Mouse (Mus musculus): ENCODE data around the gene Me3.

Me3 gene

GRCm38 (mm10) chr7:89632342-89633251 lies at the start of gene Me3:
Gene Me3, plus strand, starts transcription at chr7:89632392.
- DNase-seq: peak; percentile 57

GRCm38 (mm10) chr7:89590039-89590438 lies 42.2 kb upstream of the Me3 start:
- DNase-seq: no peak

GRCm38 (mm10) chr7:89590542-89591251 lies 41.5 kb upstream of the Me3 start:
- DNase-seq: peak; percentile 6

GRCm38 (mm10) chr7:89595813-89596212 lies 36.4 kb upstream of the Me3 start:
- no peak for DNase-seq

- DNase-seq: no peak
Observed at GRCm38 (mm10) chr7:89605589-89606536, 26.3 kb upstream of the Me3 start.

- DNase-seq: no peak
Observed at GRCm38 (mm10) chr7:89607329-89607728, 24.9 kb upstream of the Me3 start.

GRCm38 (mm10) chr7:89611236-89611635 lies 21.0 kb upstream of the Me3 start:
- no peak for DNase-seq

- DNase-seq: no peak
Observed at GRCm38 (mm10) chr7:89616235-89616634, 16.0 kb upstream of the Me3 start.

GRCm38 (mm10) chr7:89623331-89623730 lies 8.9 kb upstream of the Me3 start:
- no peak for DNase-seq

GRCm38 (mm10) chr7:89627393-89627792 lies 4.8 kb upstream of the Me3 start:
- DNase-seq: no peak

- DNase-seq: no peak
Observed at GRCm38 (mm10) chr7:89628006-89628405, 4.2 kb upstream of the Me3 start.

GRCm38 (mm10) chr7:89629006-89629405 lies 3.2 kb upstream of the Me3 start:
- DNase-seq: no peak

GRCm38 (mm10) chr7:89629914-89630313 lies 2.3 kb upstream of the Me3 start:
- no peak for DNase-seq

- no peak for DNase-seq
Observed at GRCm38 (mm10) chr7:89630796-89631195, 1.4 kb upstream of the Me3 start.

GRCm38 (mm10) chr7:89640533-89640932 lies 8.3 kb downstream of the Me3 start:
- DNase-seq: no peak

GRCm38 (mm10) chr7:89640944-89641661 lies 8.9 kb downstream of the Me3 start:
- DNase-seq: no peak

- no peak for DNase-seq
Observed at GRCm38 (mm10) chr7:89645015-89645414, 12.8 kb downstream of the Me3 start.

GRCm38 (mm10) chr7:89647864-89648263 lies 15.7 kb downstream of the Me3 start:
- no peak for DNase-seq

- no peak for DNase-seq
Observed at GRCm38 (mm10) chr7:89657183-89657582, 25.0 kb downstream of the Me3 start.

GRCm38 (mm10) chr7:89657692-89658212 lies 25.6 kb downstream of the Me3 start:
- DNase-seq: no peak

GRCm38 (mm10) chr7:89664197-89664596 lies 32.0 kb downstream of the Me3 start:
- DNase-seq: no peak

- no peak for DNase-seq
Observed at GRCm38 (mm10) chr7:89666361-89666760, 34.2 kb downstream of the Me3 start.
